Mouse (Mus musculus) neural tube, embryonic 11.5 days (tissue): ENCODE measurements around the gene Ehd1. TPM values are rescaled to one million over a fixed set of nuclear protein-coding genes. Genes with fewer than 3 reads are reported as not detected.

Source experiments
- ATAC-seq: fragments of 200-750 bp; cut with Nextera tagmentation; 2 replicates; pipeline ENCODE4 v1.8.0; 2017; ENCODE audit warnings: moderate number of reproducible peaks, mild to moderate bottlenecking, moderate TSS enrichment, moderate library complexity; ENCODE audit not compliant: insufficient read depth, low FRiP score, low TSS enrichment
- DNase-seq: peaks from one replicate; pipeline ENCODE4 v3.0.0-alpha.2; 2015; ENCODE audit warnings: low spot score
- H3K27ac ChIP-seq: fragments of 300-500 bp; sonication (generic); 2 replicates; pipeline ENCODE4 v1.5.1; 2014; ENCODE audit warnings: low read depth, mild to moderate bottlenecking, low read length
- H3K27me3 ChIP-seq: fragments of 300-500 bp; sonication (generic); 2 replicates; pipeline ENCODE4 v1.6.1; 2014; ENCODE audit warnings: mild to moderate bottlenecking, low read length, mixed read lengths; ENCODE audit not compliant: control insufficient read depth, insufficient read depth
- H3K36me3 ChIP-seq: fragments of 300-500 bp; sonication (generic); 2 replicates; pipeline ENCODE4 v1.6.1; 2014; ENCODE audit warnings: mild to moderate bottlenecking, low read length, moderate library complexity, mixed read lengths; ENCODE audit not compliant: control insufficient read depth, insufficient read depth
- H3K4me1 ChIP-seq: fragments of 300-500 bp; sonication (generic); 2 replicates; pipeline ENCODE4 v1.6.1; 2014; ENCODE audit warnings: low read length, mixed read lengths; ENCODE audit not compliant: control insufficient read depth, insufficient read depth
- H3K4me2 ChIP-seq: fragments of 300-500 bp; sonication (generic); 2 replicates; pipeline ENCODE4 v1.6.1; 2014; ENCODE audit warnings: low read depth, mild to moderate bottlenecking, moderate library complexity
- H3K4me3 ChIP-seq: fragments of 300-500 bp; sonication (generic); 2 replicates; pipeline ENCODE4 v1.5.1; 2014; ENCODE audit warnings: low read depth, low read length
- H3K9ac ChIP-seq: fragments of 300-500 bp; sonication (generic); 2 replicates; pipeline ENCODE4 v1.6.1; 2014; ENCODE audit warnings: mild to moderate bottlenecking, low read length
- H3K9me3 ChIP-seq: fragments of 300-500 bp; sonication (generic); 2 replicates; pipeline ENCODE4 v1.6.1; 2016; ENCODE audit warnings: low read length; ENCODE audit not compliant: control insufficient read depth
- WGBS: fragments of 180-500 bp; shearing (Covaris S2); extraction: QIAGEN DNeasy Blood & Tissue Kit; methylation state at CpG from one replicate; pipeline ENCODE4 v1.1.7; 2014; 5-methylcytosine and 5-hydroxymethylcytosine counted together
- polyA plus RNA-seq: library from polyadenylated mRNA; unstranded; fragments of >200 nt; fragmentation: Nextera tagmentation; extraction: Ambion mirVana; gene quantifications from 2 replicates; pipeline ENCODE4 v1.2.1, GENCODE M21; 2014

Gene Ehd1
- polyA plus RNA-seq, 1 experiment from 2014 or later = 82.2 TPM

DNA sequence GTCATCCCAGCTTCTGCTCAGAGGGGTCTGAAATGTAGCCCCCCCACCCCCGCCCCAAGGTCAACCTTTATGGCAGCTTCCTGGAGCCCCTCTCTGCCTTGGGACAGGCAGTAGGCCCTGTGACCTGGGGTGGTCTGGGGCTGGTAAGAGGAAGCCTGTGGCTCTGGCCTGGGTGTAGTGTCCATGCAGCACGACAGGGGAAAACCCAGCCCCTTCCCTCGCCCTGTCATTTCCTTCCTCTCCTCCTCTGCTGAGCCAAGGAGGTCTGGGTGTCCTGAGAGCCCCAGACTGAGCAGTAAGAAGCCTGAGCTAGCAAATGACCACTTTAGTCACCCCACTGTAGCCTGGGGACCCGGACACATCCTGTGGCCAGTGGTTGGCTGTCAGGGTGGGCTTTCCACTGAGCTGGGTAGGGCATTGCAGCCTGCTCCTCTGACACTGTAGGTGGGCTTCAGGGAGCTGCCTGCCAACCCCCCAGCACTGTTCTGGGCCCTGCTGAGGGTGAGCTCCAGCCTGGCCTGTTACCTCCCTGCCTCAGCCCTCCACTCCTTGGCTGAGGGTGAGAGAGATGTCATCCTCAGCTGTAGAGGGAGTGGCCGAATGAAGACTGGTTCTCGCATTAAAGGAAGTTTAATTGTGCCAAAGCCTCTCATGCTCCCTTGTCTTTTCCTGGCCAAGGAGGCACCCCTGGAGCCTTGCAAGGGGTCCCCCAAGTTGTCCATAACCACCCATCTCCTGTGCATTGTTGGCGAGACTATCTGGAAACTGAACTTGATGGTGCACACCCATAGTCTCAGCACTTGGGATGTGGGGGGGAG, 23.1 kb downstream of the Ehd1 start:
- WGBS = 82% methylated on average over 7 of the region's 7 CpGs
- DNase-seq (no peak), ATAC-seq (no peak)
- no peaks in the 10 kb centered on the region for H3K9me3 ChIP-seq
- H3K27ac ChIP-seq = no peak overlapping the region
- H3K4me3 ChIP-seq = no peak overlapping the region
- H3K36me3 ChIP-seq = peaks cover 32% of the 10 kb centered on the region
- no peaks in the 10 kb centered on the region for H3K27me3 ChIP-seq
- H3K9ac ChIP-seq = no peak overlapping the region
- no peak overlapping the region for H3K4me2 ChIP-seq
- peaks cover 4% of the 10 kb centered on the region; the same call in 1 of the 2 replicates for H3K4me1 ChIP-seq

DNA sequence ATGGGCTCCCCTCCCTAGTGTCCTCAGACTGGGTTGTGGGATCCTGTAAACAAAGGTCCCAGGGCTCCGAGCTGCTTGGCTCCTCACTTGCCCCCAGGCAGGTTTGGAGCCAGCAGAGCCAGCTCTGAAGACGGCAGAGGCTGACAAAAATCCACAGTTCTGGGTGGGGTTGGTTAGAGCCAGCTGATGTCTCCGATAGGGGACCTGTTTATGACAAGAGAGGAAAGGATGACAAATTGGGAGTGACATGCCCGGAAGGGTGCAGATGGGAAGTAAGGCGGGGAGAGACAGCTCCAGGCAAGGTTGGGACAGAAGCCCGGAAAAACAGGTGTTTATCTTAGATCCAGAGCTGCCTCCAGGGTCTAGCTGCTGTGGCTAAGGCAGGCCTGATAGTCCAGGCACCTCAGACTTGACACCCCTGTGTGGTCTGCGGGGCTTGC, 23.9 kb downstream of the Ehd1 start:
- H3K9ac ChIP-seq = no peak overlapping the region
- H3K4me1 ChIP-seq = peaks cover 4% of the 10 kb centered on the region; the same call in 1 of the 2 replicates
- H3K4me2 ChIP-seq = no peak overlapping the region
- ATAC-seq (no peak), DNase-seq (no peak)
- 74% methylated on average over 7 of the region's 7 CpGs for WGBS
- peaks cover 25% of the 10 kb centered on the region for H3K36me3 ChIP-seq
- no peak overlapping the region for H3K4me3 ChIP-seq
- no peaks in the 10 kb centered on the region for H3K27me3 ChIP-seq
- no peak overlapping the region for H3K27ac ChIP-seq
- no peaks in the 10 kb centered on the region for H3K9me3 ChIP-seq

DNA sequence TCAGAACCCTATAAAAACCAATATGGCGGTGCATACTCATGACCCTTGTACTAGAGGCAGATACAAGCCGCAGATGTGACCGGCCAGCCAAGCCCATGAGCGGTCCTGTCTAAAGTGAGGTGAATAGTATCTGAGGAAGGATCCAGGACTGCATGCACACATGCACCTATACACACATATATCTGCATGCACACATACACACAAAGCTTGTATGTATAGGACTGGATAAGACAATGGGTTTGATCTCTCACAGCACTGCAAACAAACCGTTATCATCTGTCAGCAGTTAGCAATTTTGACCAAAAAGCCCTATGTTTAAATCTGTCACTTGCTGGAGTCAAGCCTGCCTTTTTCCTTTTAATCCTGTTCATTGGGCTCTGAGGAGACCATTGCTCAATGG, 25.6 kb downstream of the Ehd1 start:
- DNase-seq (no peak), ATAC-seq (no peak)
- H3K4me3 ChIP-seq = no peak overlapping the region
- no peak overlapping the region for H3K4me2 ChIP-seq
- peaks cover 15% of the 10 kb centered on the region for H3K36me3 ChIP-seq
- H3K9me3 ChIP-seq = no peaks in the 10 kb centered on the region
- H3K27ac ChIP-seq = no peak overlapping the region
- 91% methylated on average over 5 of the region's 5 CpGs for WGBS
- peaks cover 4% of the 10 kb centered on the region; the same call in 1 of the 2 replicates for H3K4me1 ChIP-seq
- H3K9ac ChIP-seq = no peak overlapping the region
- H3K27me3 ChIP-seq = no peaks in the 10 kb centered on the region

DNA sequence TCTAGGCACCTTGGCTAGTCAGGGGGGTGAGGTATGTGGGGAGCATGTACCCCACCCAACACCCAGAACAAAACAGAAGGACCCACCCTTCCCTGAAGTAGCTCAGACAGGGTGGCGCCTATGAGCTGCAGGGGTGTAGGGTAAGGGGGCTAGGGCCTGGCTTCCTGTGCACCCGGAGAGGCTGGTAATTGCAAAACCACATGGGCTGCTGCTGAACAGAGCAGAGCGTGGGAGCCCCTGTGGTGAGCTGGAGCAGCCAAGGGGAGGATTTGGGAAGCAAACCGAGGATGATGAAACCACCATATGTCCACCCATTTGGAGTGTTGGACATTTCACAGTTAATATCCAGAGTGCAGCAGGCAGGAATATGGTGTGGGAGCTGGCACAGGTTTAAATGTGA, 26.0 kb downstream of the Ehd1 start:
- H3K27me3 ChIP-seq = no peaks in the 10 kb centered on the region
- H3K9me3 ChIP-seq = no peaks in the 10 kb centered on the region
- no peak overlapping the region for H3K27ac ChIP-seq
- H3K4me3 ChIP-seq = no peak overlapping the region
- ATAC-seq = no peak
- no peak overlapping the region for H3K4me2 ChIP-seq
- H3K36me3 ChIP-seq = peaks cover 14% of the 10 kb centered on the region
- H3K4me1 ChIP-seq = peaks cover 4% of the 10 kb centered on the region; the same call in 1 of the 2 replicates
- DNase-seq = peak; percentile 32
- WGBS = 31% methylated on average over 4 of the region's 4 CpGs
- no peak overlapping the region for H3K9ac ChIP-seq

DNA sequence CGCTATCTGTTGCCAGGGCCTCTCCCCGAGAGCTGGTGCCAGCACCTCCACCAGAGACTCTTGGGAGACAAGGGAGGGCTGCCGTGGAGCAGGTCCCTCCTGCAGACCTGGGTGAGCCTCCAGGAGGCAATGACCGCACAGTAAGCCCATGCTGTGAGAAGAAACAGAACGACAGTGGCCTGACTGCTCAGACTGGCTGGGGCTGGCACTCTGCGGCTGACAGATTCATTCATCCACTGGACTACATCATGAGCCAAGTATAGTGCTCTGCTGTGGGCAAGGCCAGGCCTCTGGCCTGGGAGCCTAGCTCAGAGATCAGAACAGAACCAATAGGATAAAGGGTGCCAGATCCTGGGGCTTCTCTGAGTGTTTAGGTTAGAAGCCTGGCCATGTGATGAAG, 27.3 kb downstream of the Ehd1 start:
- Histone ChIP-seq H3K4me3 (no peak overlapping the region), H3K9ac (no peak overlapping the region), H3K27me3 (no peaks in the 10 kb centered on the region), H3K9me3 (no peaks in the 10 kb centered on the region), H3K4me1 (peaks cover 4% of the 10 kb centered on the region; the same call in 1 of the 2 replicates), H3K27ac (no peak overlapping the region), H3K36me3 (peaks cover 6% of the 10 kb centered on the region), H3K4me2 (no peak overlapping the region)
- WGBS = 75% methylated on average over 6 of the region's 6 CpGs
- DNase-seq (no peak), ATAC-seq (no peak)

DNA sequence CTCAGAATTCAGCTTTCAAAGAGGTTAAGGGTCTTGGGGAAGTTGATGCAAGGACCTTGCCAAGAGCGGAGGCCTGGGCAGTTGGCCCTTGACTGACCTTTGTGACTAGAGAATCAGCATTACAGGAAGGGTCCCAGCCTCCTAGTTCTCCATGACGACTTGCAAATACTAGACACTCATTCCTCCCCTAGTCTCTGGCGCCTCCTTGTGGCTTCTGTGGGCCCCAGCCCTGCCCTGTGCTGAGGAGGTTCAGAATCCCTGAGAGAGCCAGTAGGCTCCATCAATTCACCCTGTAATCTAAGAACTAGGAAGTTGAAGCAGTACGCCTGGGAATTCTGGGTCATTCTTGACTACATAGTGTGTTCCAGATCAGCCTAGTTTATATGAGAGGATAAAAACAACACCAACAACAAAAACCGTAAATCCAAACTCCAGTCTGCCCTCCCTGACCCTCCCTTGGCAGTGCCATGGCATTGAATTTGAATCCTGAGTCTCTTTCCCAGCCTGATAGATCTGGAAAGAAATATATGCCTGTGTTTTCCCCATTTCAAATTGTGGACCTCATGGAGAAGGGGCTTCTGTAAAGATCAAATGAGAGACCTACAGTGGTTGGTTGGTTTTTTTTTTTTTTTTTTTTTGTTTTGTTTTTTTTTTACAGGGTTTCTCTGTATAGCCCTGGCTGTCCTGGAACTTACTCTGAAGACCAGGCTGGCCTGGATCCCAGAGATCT, 28.4 kb downstream of the Ehd1 start:
- 26% methylated on average over 5 of the region's 5 CpGs for WGBS
- ATAC-seq = peak; percentile 48; the same call in 1 of the 2 replicates
- Histone ChIP-seq H3K4me2 (no peak overlapping the region), H3K4me3 (no peak overlapping the region), H3K9me3 (no peaks in the 10 kb centered on the region), H3K36me3 (no peaks in the 10 kb centered on the region), H3K27ac (no peak overlapping the region), H3K4me1 (peaks cover 4% of the 10 kb centered on the region; the same call in 1 of the 2 replicates), H3K9ac (no peak overlapping the region), H3K27me3 (no peaks in the 10 kb centered on the region)
- peak; percentile 89 for DNase-seq

DNA sequence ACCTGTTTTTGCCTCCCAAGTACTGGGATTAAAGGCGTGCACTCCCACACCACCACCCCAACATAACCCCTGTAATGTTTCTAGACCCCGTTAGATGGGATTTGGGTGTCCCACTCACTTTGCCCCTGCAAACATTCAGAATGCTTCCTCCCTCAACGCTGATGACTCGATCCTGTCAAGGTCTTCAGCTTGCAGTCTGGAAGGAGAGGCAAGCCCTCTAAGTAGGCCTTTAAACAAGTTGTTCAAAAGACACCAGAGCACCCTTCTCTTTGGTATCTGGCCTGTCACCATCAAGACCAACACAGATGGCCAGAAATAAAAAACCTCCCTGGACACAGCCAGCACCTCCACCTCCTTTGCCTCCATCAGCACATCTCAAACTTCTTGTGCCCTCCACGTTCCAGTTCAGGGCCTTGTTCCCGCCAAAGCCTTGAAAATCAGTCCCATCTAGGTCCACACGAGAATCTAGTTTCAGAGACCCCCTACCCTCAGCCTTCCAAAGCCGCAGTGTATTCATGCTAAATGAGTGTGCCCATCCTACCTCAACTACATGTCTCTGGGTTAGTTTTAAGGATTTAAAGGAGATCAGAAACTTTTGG, 29.1 kb downstream of the Ehd1 start:
- H3K9me3 ChIP-seq = no peaks in the 10 kb centered on the region
- H3K4me3 ChIP-seq = peak overlapping the region; percentile 57
- H3K4me2 ChIP-seq = peak overlapping the region; percentile 49
- H3K27me3 ChIP-seq = no peaks in the 10 kb centered on the region
- peaks cover under 1% of the 10 kb centered on the region; the same call in 1 of the 2 replicates for H3K4me1 ChIP-seq
- WGBS = 56% methylated on average over 8 of the region's 8 CpGs
- ATAC-seq (no peak), DNase-seq (no peak)
- no peaks in the 10 kb centered on the region for H3K36me3 ChIP-seq
- H3K9ac ChIP-seq = no peak overlapping the region
- no peak overlapping the region for H3K27ac ChIP-seq

DNA sequence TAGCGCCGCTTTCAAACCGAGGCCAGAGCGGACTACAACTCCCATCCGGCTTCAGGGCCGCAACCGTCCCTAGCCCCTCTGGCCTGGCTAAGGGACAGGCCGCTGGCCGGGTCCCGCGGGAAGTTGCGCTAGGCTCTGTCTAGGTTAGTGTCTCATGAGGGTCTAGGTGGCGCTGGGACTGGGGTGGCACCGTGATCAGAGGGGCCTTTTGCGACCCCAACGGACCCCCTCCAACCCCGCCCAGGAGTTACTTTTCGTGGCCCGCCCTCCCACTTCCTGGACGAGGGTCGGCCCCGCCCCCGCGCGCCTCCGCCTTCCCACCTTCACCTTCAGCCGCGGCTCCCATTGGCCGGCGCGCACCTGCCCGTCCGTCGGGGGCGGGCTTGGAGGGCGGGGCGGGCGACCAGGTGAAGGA, 29.6 kb downstream of the Ehd1 start, which contains the start of gene Cdc42bpg:
TSS of gene Cdc42bpg (plus strand) at position 320 of the 415 bp plus-strand sequence.
- H3K9ac ChIP-seq = peak within 1 kb of the TSS; percentile 41; the same call in 1 of the 2 replicates
- H3K4me1 ChIP-seq = no peaks in the 10 kb centered on the region
- ATAC-seq = peak; percentile 70
- H3K9me3 ChIP-seq = no peaks in the 10 kb centered on the region
- no peaks in the 10 kb centered on the region for H3K27me3 ChIP-seq
- peak; percentile 81 for DNase-seq
- H3K36me3 ChIP-seq = no peaks in the 10 kb centered on the region
- peak within 1 kb of the TSS; percentile 49 for H3K4me2 ChIP-seq
- peak within 1 kb of the TSS; percentile 57 for H3K4me3 ChIP-seq
- under 1% methylated on average over 35 of the region's 38 CpGs for WGBS
- no peak within 1 kb of the TSS for H3K27ac ChIP-seq
